Comparison of ENCODE assay signal across 8 mouse cellular contexts in genomic region chr3:129532180-129532864, GRCm38 (mm10). TPM values are rescaled to one million over a fixed set of nuclear protein-coding genes. Genes with fewer than 3 reads are reported as not detected.
DNase-seq lines count a peak whose midpoint lies in the region; ATAC-seq lines count a peak whose summit lies in the region.

Gene Elovl6, plus strand, starts transcription at chr3:129532355.

- H3K9me3 ChIP-seq in kidney, embryonic 14.5 days (ENCODE audit: control insufficient read depth, low read length) = no peaks in the 10 kb centered on the region
- no peaks in the 10 kb centered on the region for H3K9me3 ChIP-seq in stomach, embryonic 14.5 days (ENCODE audit: control insufficient read depth, low read depth, low read length)

- H3K9ac ChIP-seq in kidney, embryonic 14.5 days (ENCODE audit: low read depth, low read length) = peak within 1 kb of the TSS; percentile 95
- H3K9ac ChIP-seq in stomach, embryonic 14.5 days (replicated peaks; ENCODE audit: low read depth, low read length) = peak within 1 kb of the TSS; percentile 95

- peak within 1 kb of the TSS; percentile 80 for H3K4me3 ChIP-seq in kidney, embryonic 14.5 days (ENCODE audit: low read length)
- peak within 1 kb of the TSS; percentile 78 for H3K4me3 ChIP-seq in stomach, embryonic 14.5 days (ENCODE audit: low read depth, low read length)

- ATAC-seq in kidney, embryonic 14.5 days (ENCODE audit: low FRiP score, low TSS enrichment) = peak; percentile 55
- ATAC-seq in monocyte, adult 5-6 weeks (replicated peaks; ENCODE audit: insufficient number of reproducible peaks, low FRiP score, low TSS enrichment, poor library complexity, severe bottlenecking) = peak; percentile 28
- ATAC-seq in stomach, embryonic 14.5 days (ENCODE audit: insufficient number of reproducible peaks, insufficient read depth, low FRiP score, low read depth) = peak; percentile 54

- peak; percentile 42 to 58 for DNase-seq in urinary bladder, adult 18-20 months (ENCODE audit: low spot score in 2 of 2)
- DNase-seq in urinary bladder, postnatal 10 days (ENCODE audit: low spot score) = no peak
- DNase-seq in embryo, embryonic 11.5 days (ENCODE audit: low read depth, low spot score) = peak; percentile 83
- DNase-seq in heart, adult 9 months (ENCODE audit: low spot score in 2 of 2) = peak; percentile 26 to 38
- peak; percentile 70 for DNase-seq in liver

- H3K4me1 ChIP-seq in kidney, embryonic 14.5 days (ENCODE audit: control insufficient read depth, insufficient read depth, low read length) = peaks cover 22% of the 10 kb centered on the region
- peaks cover 16% of the 10 kb centered on the region for H3K4me1 ChIP-seq in stomach, embryonic 14.5 days (ENCODE audit: control insufficient read depth, insufficient read depth, low read length)

- peak within 1 kb of the TSS; percentile 70 for H3K4me2 ChIP-seq in kidney, embryonic 14.5 days (replicated peaks; ENCODE audit: low read depth, low read length)
- peak within 1 kb of the TSS; percentile 77 for H3K4me2 ChIP-seq in stomach, embryonic 14.5 days (replicated peaks; ENCODE audit: low read depth, low read length)

- H3K36me3 ChIP-seq in kidney, embryonic 14.5 days (ENCODE audit: control insufficient read depth, insufficient read depth, low read length) = no peaks in the 10 kb centered on the region
- H3K36me3 ChIP-seq in stomach, embryonic 14.5 days (ENCODE audit: control insufficient read depth, insufficient read depth, low read length) = no peaks in the 10 kb centered on the region

- no peaks in the 10 kb centered on the region for H3K27me3 ChIP-seq in kidney, embryonic 14.5 days (ENCODE audit: control insufficient read depth, insufficient read depth, low read length)
- H3K27me3 ChIP-seq in stomach, embryonic 14.5 days (ENCODE audit: control insufficient read depth, insufficient read depth, low read length) = no peaks in the 10 kb centered on the region

- under 1% methylated on average over 34 of the region's 35 CpGs for WGBS in kidney, embryonic 14.5 days
- WGBS in stomach, embryonic 14.5 days = under 1% methylated on average over 35 of the region's 35 CpGs

- peak within 1 kb of the TSS; percentile 99 for H3K27ac ChIP-seq in kidney, embryonic 14.5 days (ENCODE audit: low read depth, low read length)
- peak within 1 kb of the TSS; percentile 99 for H3K27ac ChIP-seq in stomach, embryonic 14.5 days (ENCODE audit: low read length)

RNA-seq across cellular contexts. Expression of gene Elovl6, which starts in this region (rescaled TPM):
- polyA plus RNA-seq in kidney, embryonic 14.5 days (2014; fragmentation: Nextera tagmentation; extraction: Ambion mirVana) = 38.9 and 50.4 TPM in 2 replicates
- 4.9 to 14.4 TPM (median 6.5 TPM) in 3 replicates for total RNA-seq in monocyte, adult 5-6 weeks (2017)
- polyA plus RNA-seq in stomach, embryonic 14.5 days (2014; fragmentation: Nextera tagmentation; extraction: Ambion mirVana) = 37.6 and 41.3 TPM in 2 replicates
